Mouse (Mus musculus): ENCODE data around the gene Mapt. TPM values are rescaled to one million over a fixed set of nuclear protein-coding genes. Genes with fewer than 3 reads are reported as not detected.
A peak's percentile ranks its signal among the peaks of the same experiment; 100 is the strongest.

Gene Mapt
- polyA plus RNA-seq (2015; fragmentation: Nextera tagmentation; extraction: Ambion mirVana): 711 and 738 TPM in 2 replicates

DNA sequence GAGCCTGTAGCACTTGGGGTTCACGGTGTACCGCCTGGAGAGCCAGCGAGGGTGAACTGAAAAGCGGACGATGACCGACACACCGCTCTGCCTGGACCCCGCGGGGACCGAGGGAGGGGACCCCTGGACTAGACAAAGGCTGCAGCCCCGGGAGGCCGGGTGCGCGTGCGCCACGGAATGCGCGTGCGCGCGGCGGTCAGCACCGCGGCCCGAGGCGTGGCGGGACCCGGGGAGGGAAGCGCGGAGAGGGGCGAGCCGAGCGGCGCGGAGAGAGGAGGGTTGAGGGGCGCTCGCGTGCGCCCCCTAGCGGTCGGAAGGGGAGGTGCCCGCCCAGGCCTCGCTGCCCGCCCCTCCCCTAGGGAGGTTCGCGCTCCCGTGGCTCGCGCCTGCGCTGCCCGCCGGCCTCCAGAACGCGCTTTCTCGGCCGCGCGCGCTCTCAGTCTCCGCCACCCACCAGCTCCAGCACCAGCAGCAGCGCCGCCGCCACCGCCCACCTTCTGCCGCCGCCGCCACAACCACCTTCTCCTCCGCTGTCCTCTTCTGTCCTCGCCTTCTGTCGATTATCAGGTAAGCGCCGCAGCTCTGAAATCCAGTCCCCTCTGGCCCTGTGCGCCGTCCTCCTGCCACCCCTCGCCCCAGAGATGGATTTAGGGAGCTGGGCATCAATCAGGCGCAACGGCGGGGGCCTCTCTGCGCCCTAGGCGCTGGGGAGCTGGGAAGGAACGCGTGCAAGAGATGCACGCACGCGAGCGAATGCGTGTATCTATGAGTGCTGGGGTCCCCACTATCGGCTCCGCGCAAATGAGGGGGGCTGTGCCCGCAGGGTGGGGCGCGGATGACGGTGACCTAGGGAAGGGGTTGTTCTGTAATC, at the start of gene Mapt:
TSS of gene Mapt (plus strand) at position 350 of the 871 bp plus-strand sequence.
- H3K9ac ChIP-seq: peak within 1 kb of the TSS; percentile 98
- peak; percentile 73 for ATAC-seq (ENCODE audit: low FRiP score)
- under 1% methylated on average over 60 of the region's 94 CpGs for WGBS
- peaks cover 26% of the 10 kb centered on the region for H3K27me3 ChIP-seq
- H3K9me3 ChIP-seq: no peaks in the 10 kb centered on the region
- no peaks in the 10 kb centered on the region for H3K36me3 ChIP-seq
- peak within 1 kb of the TSS; percentile 99 for H3K27ac ChIP-seq
- H3K4me2 ChIP-seq: peak within 1 kb of the TSS; percentile 80
- peak within 1 kb of the TSS; percentile 80 for H3K4me3 ChIP-seq
- H3K4me1 ChIP-seq (replicated peaks): peaks cover 37% of the 10 kb centered on the region

DNA sequence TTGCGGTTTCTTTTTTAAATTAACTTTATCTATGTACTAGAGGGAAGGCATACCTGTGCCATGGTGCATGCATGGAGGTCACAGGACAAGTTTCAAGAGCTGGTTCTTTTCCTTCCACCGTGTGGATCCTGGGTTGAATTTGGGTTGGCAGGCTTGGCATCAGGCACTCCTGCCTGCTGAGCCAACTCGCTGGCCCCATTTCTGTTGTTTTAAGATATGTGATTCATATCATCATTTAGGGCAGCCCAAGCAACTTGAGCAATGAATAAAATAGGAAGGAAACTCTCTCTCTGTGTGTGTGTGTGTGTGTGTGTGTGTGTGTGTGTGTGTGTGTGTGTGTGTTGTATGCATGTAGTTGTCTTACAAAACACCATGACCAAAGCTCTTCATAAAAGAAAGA, 49.0 kb upstream of the Mapt start:
- ATAC-seq (ENCODE audit: low FRiP score): no peak
- H3K4me2 ChIP-seq: no peak overlapping the region
- peaks cover 3% of the 10 kb centered on the region for H3K4me1 ChIP-seq (replicated peaks)
- no peak overlapping the region for H3K4me3 ChIP-seq
- H3K9me3 ChIP-seq: no peaks in the 10 kb centered on the region
- peaks cover 7% of the 10 kb centered on the region; the same call in 1 of the 2 replicates for H3K27me3 ChIP-seq
- no peaks in the 10 kb centered on the region for H3K36me3 ChIP-seq
- no peak overlapping the region for H3K27ac ChIP-seq
- H3K9ac ChIP-seq: no peak overlapping the region
- 85% methylated on average over 3 of the region's 3 CpGs for WGBS

DNA sequence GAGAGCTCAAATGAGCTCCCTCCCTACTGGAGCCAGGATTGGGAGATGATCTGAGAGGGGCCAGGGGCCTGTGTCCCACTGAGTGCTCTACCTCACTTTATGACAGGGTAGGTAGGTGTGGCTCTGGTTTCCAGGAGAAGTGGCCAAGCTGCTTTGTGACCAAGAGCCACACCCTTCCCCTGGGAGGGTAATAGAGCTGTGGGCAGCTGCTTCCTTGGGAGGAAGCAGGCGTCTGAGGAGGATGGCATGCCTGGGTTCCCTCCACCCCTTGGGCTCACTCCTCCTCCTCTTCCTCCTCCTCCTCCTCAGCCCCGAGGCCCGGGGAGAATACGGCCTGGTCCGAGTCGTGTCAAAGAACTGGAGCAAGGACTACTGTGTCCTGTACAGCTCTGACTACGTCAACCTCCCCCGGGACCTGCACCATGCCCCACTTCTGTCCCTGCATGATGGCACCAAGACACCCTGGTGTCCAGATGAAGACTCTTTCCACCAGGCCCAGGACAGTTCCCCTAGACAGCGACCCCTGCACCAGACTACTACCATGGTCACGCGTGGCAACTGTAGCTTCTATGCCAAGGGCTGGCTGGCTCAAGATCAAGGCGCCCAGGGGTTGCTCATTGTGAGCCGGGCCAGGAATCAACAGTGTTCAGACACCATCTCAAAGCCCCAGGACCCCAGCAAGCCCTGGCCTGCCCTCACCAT, 44.9 kb upstream of the Mapt start, which contains the start of gene Sppl2c:
TSS of gene Sppl2c (plus strand) at position 193 of the 702 bp plus-strand sequence.
- H3K4me1 ChIP-seq (replicated peaks): no peaks in the 10 kb centered on the region
- WGBS: 88% methylated on average over 13 of the region's 13 CpGs
- no peaks in the 10 kb centered on the region for H3K27me3 ChIP-seq
- no peaks in the 10 kb centered on the region for H3K9me3 ChIP-seq
- no peak within 1 kb of the TSS for H3K27ac ChIP-seq
- no peaks in the 10 kb centered on the region for H3K36me3 ChIP-seq
- no peak for ATAC-seq (ENCODE audit: low FRiP score)
- H3K4me2 ChIP-seq: no peak within 1 kb of the TSS
- no peak within 1 kb of the TSS for H3K4me3 ChIP-seq
- H3K9ac ChIP-seq: no peak within 1 kb of the TSS

DNA sequence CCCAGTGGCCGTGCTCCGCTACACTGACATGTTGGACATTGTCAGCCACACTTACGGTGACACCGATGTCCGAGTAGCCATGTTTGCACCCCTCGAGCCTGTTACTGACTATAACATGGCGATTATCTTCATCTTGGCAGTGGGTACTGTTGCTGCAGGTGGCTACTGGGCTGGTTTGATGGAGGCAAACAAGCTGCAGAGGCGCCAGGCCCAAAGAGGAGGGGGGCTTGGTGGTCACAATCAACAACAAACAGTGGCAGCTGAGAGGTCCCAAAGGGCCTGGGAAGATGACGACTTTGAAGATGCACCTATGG, 44.4 kb upstream of the Mapt start:
- Histone ChIP-seq H3K27ac (no peak overlapping the region), H3K4me1 (replicated peaks) (no peaks in the 10 kb centered on the region), H3K4me3 (no peak overlapping the region), H3K9me3 (no peaks in the 10 kb centered on the region), H3K36me3 (no peaks in the 10 kb centered on the region), H3K4me2 (no peak overlapping the region), H3K27me3 (no peaks in the 10 kb centered on the region), H3K9ac (no peak overlapping the region)
- ATAC-seq (ENCODE audit: low FRiP score): no peak
- 94% methylated on average over 9 of the region's 9 CpGs for WGBS

DNA sequence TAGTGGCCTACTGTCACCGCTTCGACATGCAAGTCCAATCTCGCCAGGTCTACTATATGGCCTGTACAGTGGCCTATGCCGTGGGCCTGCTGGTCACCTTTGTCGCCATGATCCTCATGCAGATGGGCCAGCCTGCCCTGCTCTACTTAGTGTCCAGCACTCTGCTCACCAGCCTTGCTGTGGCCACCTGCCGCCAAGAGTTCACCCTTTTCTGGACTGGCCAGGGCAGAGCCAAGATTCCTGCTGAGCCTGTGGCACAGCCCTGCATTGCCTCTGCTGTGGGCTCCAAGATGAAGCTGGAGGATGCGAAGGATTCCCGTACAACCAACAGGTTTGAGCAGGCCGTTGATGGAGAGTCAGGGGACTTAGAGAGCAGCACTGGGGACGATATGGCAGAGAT, 43.4 kb upstream of the Mapt start:
- WGBS: 94% methylated on average over 10 of the region's 10 CpGs
- no peak overlapping the region for H3K9ac ChIP-seq
- no peaks in the 10 kb centered on the region for H3K27me3 ChIP-seq
- H3K9me3 ChIP-seq: no peaks in the 10 kb centered on the region
- H3K4me1 ChIP-seq (replicated peaks): no peaks in the 10 kb centered on the region
- ATAC-seq (ENCODE audit: low FRiP score): no peak
- H3K4me3 ChIP-seq: no peak overlapping the region
- no peak overlapping the region for H3K4me2 ChIP-seq
- H3K36me3 ChIP-seq: no peaks in the 10 kb centered on the region
- no peak overlapping the region for H3K27ac ChIP-seq

DNA sequence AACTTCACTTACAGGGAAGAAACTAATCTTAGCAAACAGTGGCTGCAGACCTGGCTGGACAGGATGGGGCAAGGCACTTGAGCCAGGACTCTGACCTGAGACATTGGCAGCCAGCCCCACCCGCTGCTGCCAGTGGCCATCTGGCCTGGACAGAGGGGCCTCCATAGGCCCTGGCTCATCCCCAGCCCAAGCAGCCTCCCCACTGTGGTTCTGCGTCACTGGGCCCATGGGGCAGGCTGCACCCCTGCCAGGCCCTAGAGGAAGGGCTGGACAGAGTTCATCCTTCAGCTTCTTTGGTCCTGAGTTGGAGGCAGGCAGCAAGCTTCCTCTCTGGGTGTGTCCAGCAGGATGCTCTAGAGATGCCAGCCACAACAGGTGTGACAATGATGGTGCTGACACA, 41.2 kb upstream of the Mapt start:
- Histone ChIP-seq H3K27ac (no peak overlapping the region), H3K4me1 (replicated peaks) (no peaks in the 10 kb centered on the region), H3K9ac (no peak overlapping the region), H3K9me3 (no peaks in the 10 kb centered on the region), H3K27me3 (0 out of 2 replicates have a peak, but pooled peaks cover 4% of the 10 kb centered on the region), H3K36me3 (no peaks in the 10 kb centered on the region), H3K4me2 (no peak overlapping the region), H3K4me3 (no peak overlapping the region)
- ATAC-seq (ENCODE audit: low FRiP score): no peak
- WGBS: 86% methylated on average over 2 of the region's 2 CpGs

DNA sequence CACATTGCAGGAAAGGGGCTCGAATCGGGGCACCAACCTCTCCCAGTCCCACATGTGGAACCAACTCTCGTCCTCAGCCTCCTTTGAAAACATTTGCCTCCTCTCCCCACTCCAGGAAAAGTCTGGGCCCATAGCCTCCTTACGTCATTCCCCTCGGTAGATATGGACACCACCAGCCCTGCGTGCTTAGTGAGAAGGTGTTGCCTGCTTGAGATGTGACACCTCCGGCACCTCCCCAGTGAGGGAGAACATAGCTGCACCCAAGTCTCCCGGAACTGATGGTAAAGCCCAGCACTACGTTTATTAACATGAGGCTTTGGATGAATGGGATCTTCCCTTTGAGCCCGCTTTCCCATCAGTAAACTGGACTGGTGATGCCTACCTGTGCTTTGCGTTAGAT, 35.8 kb upstream of the Mapt start:
- H3K27me3 ChIP-seq: peaks cover 35% of the 10 kb centered on the region
- H3K9ac ChIP-seq: no peak overlapping the region
- no peak overlapping the region for H3K27ac ChIP-seq
- no peaks in the 10 kb centered on the region for H3K4me1 ChIP-seq (replicated peaks)
- ATAC-seq (ENCODE audit: low FRiP score): peak; percentile 49; the same call in 1 of the 2 replicates
- H3K4me3 ChIP-seq: no peak overlapping the region
- H3K4me2 ChIP-seq: 0 out of 2 replicates have a peak overlapping the region, but pooled peaks have one; percentile 25
- no peaks in the 10 kb centered on the region for H3K36me3 ChIP-seq
- 83% methylated on average over 11 of the region's 11 CpGs for WGBS
- no peaks in the 10 kb centered on the region for H3K9me3 ChIP-seq

DNA sequence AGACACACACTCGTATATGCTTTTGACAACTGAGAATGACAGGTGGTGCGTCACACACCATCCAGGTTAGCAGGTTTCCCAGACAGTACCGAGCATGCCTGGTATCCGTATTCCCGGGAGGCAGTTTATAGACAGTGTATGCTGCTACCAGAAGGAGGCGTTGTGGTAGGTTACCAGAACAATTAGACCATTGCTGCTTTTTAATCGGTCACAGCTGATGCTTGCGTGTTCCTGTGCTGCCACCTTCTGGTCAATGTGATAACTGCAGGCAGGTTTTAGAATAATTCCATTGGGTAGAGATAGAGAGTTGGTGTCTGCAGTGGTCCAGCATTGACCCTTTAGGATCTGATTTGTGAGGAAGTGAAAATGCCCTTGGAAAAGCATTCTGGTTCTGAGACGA, 35.4 kb upstream of the Mapt start:
- Histone ChIP-seq H3K4me2 (0 out of 2 replicates have a peak overlapping the region, but pooled peaks have one; percentile 25), H3K4me3 (no peak overlapping the region), H3K27ac (no peak overlapping the region), H3K36me3 (no peaks in the 10 kb centered on the region), H3K4me1 (replicated peaks) (no peaks in the 10 kb centered on the region), H3K27me3 (peaks cover 35% of the 10 kb centered on the region), H3K9me3 (no peaks in the 10 kb centered on the region), H3K9ac (no peak overlapping the region)
- 10% methylated on average over 9 of the region's 9 CpGs for whole genome bisulfite sequencing
- ATAC-seq (ENCODE audit: low FRiP score): peak; percentile 75

DNA sequence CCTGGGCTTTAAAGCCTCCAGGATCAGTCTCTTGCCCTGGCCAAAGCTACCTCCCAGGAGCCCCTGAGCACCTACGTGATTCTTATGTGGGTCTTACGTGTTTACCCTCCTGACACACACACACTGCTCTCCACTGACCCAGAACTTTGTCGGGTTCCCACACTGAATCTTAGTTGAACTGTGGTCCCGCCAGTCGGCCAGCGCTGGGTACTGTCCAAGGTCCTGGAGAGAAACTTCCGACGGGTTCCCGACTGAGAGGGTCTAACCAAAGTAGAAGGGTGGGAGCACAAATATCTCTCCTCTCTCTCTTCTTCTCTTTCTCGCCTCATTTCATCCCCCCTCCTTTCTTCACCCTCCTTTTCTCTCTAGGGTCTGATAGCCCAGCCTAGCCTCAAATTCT, 33.3 kb upstream of the Mapt start:
- 11% methylated on average over 10 of the region's 10 CpGs for WGBS
- H3K9ac ChIP-seq: no peak overlapping the region
- no peak overlapping the region for H3K4me3 ChIP-seq
- H3K9me3 ChIP-seq: peaks cover 12% of the 10 kb centered on the region; the same call in 1 of the 2 replicates
- no peak overlapping the region for H3K27ac ChIP-seq
- ATAC-seq (ENCODE audit: low FRiP score): no peak
- H3K4me1 ChIP-seq (replicated peaks): no peaks in the 10 kb centered on the region
- no peak overlapping the region for H3K4me2 ChIP-seq
- peaks cover 35% of the 10 kb centered on the region for H3K27me3 ChIP-seq
- no peaks in the 10 kb centered on the region for H3K36me3 ChIP-seq

DNA sequence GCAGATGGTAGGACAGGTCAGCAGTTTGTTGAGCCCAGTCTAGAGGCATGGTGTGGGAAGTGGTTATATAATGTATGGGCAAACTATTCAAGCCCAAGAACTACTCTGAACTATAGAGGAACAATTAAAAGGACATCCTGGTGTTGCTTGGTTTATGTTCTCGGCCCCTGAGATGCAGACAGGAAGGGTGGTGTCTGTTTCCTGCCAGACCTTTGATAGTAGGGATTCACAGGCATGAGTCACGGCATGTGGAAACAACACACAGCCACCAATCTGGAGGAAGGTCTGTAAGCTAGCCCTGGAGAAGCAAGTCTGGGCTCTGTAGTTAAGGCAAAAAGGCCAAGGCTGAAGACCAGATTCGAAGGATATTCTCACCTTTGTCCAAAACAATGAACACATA, 27.9 kb upstream of the Mapt start:
- no peaks in the 10 kb centered on the region for H3K4me1 ChIP-seq (replicated peaks)
- H3K4me3 ChIP-seq: no peak overlapping the region
- H3K36me3 ChIP-seq: no peaks in the 10 kb centered on the region
- no peak overlapping the region for H3K4me2 ChIP-seq
- H3K27ac ChIP-seq: no peak overlapping the region
- H3K9me3 ChIP-seq: peaks cover 16% of the 10 kb centered on the region; the same call in 1 of the 2 replicates
- no peak for ATAC-seq (ENCODE audit: low FRiP score)
- H3K27me3 ChIP-seq: peaks cover 15% of the 10 kb centered on the region
- 86% methylated on average over 3 of the region's 3 CpGs for WGBS
- no peak overlapping the region for H3K9ac ChIP-seq

DNA sequence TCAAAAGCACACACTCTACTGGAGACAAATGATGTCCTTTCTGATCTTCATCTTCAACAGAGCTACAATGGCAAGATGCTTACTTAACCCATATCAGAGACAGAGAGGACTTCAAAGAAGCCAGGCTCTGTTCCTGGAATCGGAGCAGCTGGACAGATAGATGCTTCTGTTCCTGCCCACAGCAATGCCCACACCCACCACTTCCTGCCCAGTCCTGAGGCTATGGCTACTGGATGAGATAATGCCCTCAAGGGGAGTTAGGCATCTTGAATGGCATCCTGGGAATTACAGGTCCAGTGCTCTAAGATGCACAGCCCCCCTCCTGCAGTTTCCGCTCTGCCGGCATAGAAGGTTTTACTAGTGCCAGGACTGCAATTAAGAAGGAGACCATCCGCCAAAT, 24.6 kb upstream of the Mapt start:
- no peak for ATAC-seq (ENCODE audit: low FRiP score)
- 85% methylated on average over 4 of the region's 4 CpGs for WGBS
- no peak overlapping the region for H3K4me2 ChIP-seq

DNA sequence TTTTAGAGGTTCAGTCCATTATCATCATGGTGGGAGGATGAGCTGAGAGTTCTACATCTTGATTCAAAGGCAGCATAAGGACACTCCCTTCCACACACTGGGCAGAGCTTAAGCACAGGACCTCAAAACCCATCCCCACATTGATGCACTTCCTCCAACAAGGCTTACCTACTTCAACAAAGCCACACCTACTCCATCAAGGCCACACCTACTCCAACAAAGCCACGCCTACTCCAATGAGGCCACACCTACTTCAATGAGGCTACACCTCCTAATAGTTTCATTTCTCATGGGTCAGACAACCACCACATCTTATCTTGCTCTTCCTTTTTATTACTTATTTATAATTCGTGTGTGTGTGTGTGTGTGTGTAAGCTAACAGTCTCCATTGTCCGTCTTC, 22.1 kb upstream of the Mapt start:
- Histone ChIP-seq H3K27ac (no peak overlapping the region), H3K36me3 (no peaks in the 10 kb centered on the region), H3K4me3 (no peak overlapping the region), H3K9me3 (no peaks in the 10 kb centered on the region), H3K4me2 (no peak overlapping the region), H3K4me1 (replicated peaks) (no peaks in the 10 kb centered on the region), H3K27me3 (0 out of 2 replicates have a peak, but pooled peaks cover 4% of the 10 kb centered on the region), H3K9ac (no peak overlapping the region)
- ATAC-seq (ENCODE audit: low FRiP score): no peak
- 78% methylated on average over 3 of the region's 3 CpGs for WGBS

More for the DNA sequence above, 24.6 kb upstream of the Mapt start:
- H3K36me3 ChIP-seq: no peaks in the 10 kb centered on the region
- H3K9ac ChIP-seq: no peak overlapping the region
- H3K4me1 ChIP-seq (replicated peaks): no peaks in the 10 kb centered on the region
- H3K27me3 ChIP-seq: 0 out of 2 replicates have a peak, but pooled peaks cover 4% of the 10 kb centered on the region
- H3K9me3 ChIP-seq: peaks cover 12% of the 10 kb centered on the region; the same call in 1 of the 2 replicates
- H3K4me3 ChIP-seq: no peak overlapping the region
- H3K27ac ChIP-seq: no peak overlapping the region

All from hindbrain, embryonic 13.5 days (tissue).